Mouse (Mus musculus): ENCODE data around the gene Myo16. TPM values are rescaled to one million over a fixed set of nuclear protein-coding genes. Genes with fewer than 3 reads are reported as not detected.
A peak's percentile ranks its signal among the peaks of the same experiment; 100 is the strongest.

Gene Myo16
- polyA plus RNA-seq, 1 experiment = 0.66 TPM

- H3K27ac ChIP-seq (ENCODE audit: control insufficient read depth, insufficient read depth, low read length) = no peak overlapping the region
- H3K4me3 ChIP-seq (ENCODE audit: control insufficient read depth, insufficient read depth, low read length) = no peak overlapping the region
- peak; percentile 61 for DNase-seq
- H3K4me1 ChIP-seq (replicated peaks; ENCODE audit: control insufficient read depth, insufficient read depth, low read length) = no peaks in the 10 kb centered on the region
- H3K27me3 ChIP-seq (ENCODE audit: control insufficient read depth, insufficient read depth, low read length) = no peaks in the 10 kb centered on the region
- no peaks in the 10 kb centered on the region for H3K36me3 ChIP-seq (ENCODE audit: control insufficient read depth, insufficient read depth, low read length)
- WGBS = 26% methylated on average over 11 of the region's 11 CpGs
- TF ChIP-seq CTCF (IDR thresholded peaks at IDR 0.05; ENCODE audit: borderline replicate concordance, control insufficient read depth, extremely low read depth, insufficient read depth, low read length, poor library complexity) (peak; percentile 95), POLR2A (IDR thresholded peaks at IDR 0.05; ENCODE audit: control insufficient read depth, extremely low read depth, insufficient read depth, low read length, poor library complexity) (no peak)
Observed at GRCm38 (mm10) chr8:10438772-10439171, 285.1 kb downstream of the Myo16 start.

- no peaks in the 10 kb centered on the region for H3K4me1 ChIP-seq (replicated peaks; ENCODE audit: control insufficient read depth, insufficient read depth, low read length)
- no peak overlapping the region for H3K4me3 ChIP-seq (ENCODE audit: control insufficient read depth, insufficient read depth, low read length)
- no peak for DNase-seq
- no peak for TF ChIP-seq POLR2A (IDR thresholded peaks at IDR 0.05; ENCODE audit: control insufficient read depth, extremely low read depth, insufficient read depth, low read length, poor library complexity)
- TF ChIP-seq CTCF (IDR thresholded peaks at IDR 0.05; ENCODE audit: borderline replicate concordance, control insufficient read depth, extremely low read depth, insufficient read depth, low read length, poor library complexity) = no peak
- no peaks in the 10 kb centered on the region for H3K36me3 ChIP-seq (ENCODE audit: control insufficient read depth, insufficient read depth, low read length)
- no peaks in the 10 kb centered on the region for H3K27me3 ChIP-seq (ENCODE audit: control insufficient read depth, insufficient read depth, low read length)
- WGBS = 87% methylated on average over 16 of the region's 16 CpGs
- H3K27ac ChIP-seq (ENCODE audit: control insufficient read depth, insufficient read depth, low read length) = no peak overlapping the region
Observed at GRCm38 (mm10) chr8:10439595-10440453, 286.1 kb downstream of the Myo16 start.

- Histone ChIP-seq H3K36me3 (ENCODE audit: control insufficient read depth, insufficient read depth, low read length) (no peaks in the 10 kb centered on the region), H3K27ac (ENCODE audit: control insufficient read depth, insufficient read depth, low read length) (no peak overlapping the region), H3K4me3 (ENCODE audit: control insufficient read depth, insufficient read depth, low read length) (no peak overlapping the region), H3K4me1 (replicated peaks; ENCODE audit: control insufficient read depth, insufficient read depth, low read length) (no peaks in the 10 kb centered on the region), H3K27me3 (ENCODE audit: control insufficient read depth, insufficient read depth, low read length) (no peaks in the 10 kb centered on the region)
- WGBS = 76% methylated on average over 3 of the region's 3 CpGs
- no peak for DNase-seq
- no peak for TF ChIP-seq POLR2A (IDR thresholded peaks at IDR 0.05; ENCODE audit: control insufficient read depth, extremely low read depth, insufficient read depth, low read length, poor library complexity)
- no peak for TF ChIP-seq CTCF (IDR thresholded peaks at IDR 0.05; ENCODE audit: borderline replicate concordance, control insufficient read depth, extremely low read depth, insufficient read depth, low read length, poor library complexity)
Observed at GRCm38 (mm10) chr8:10442562-10442961, 288.9 kb downstream of the Myo16 start.

GRCm38 (mm10) chr8:10445011-10445410 is 291.3 kb downstream of the Myo16 start:
- Histone ChIP-seq H3K4me1 (replicated peaks; ENCODE audit: control insufficient read depth, insufficient read depth, low read length) (no peaks in the 10 kb centered on the region), H3K27me3 (ENCODE audit: control insufficient read depth, insufficient read depth, low read length) (no peaks in the 10 kb centered on the region; the same call in 1 of the 2 replicates), H3K36me3 (ENCODE audit: control insufficient read depth, insufficient read depth, low read length) (no peaks in the 10 kb centered on the region), H3K4me3 (ENCODE audit: control insufficient read depth, insufficient read depth, low read length) (no peak overlapping the region), H3K27ac (ENCODE audit: control insufficient read depth, insufficient read depth, low read length) (no peak overlapping the region)
- DNase-seq = no peak
- WGBS = 84% methylated on average over 7 of the region's 7 CpGs
- TF ChIP-seq POLR2A (IDR thresholded peaks at IDR 0.05; ENCODE audit: control insufficient read depth, extremely low read depth, insufficient read depth, low read length, poor library complexity) = no peak
- TF ChIP-seq CTCF (IDR thresholded peaks at IDR 0.05; ENCODE audit: borderline replicate concordance, control insufficient read depth, extremely low read depth, insufficient read depth, low read length, poor library complexity) = no peak

- H3K27ac ChIP-seq (ENCODE audit: control insufficient read depth, insufficient read depth, low read length) = no peak overlapping the region
- no peaks in the 10 kb centered on the region for H3K36me3 ChIP-seq (ENCODE audit: control insufficient read depth, insufficient read depth, low read length)
- H3K27me3 ChIP-seq (ENCODE audit: control insufficient read depth, insufficient read depth, low read length) = no peaks in the 10 kb centered on the region; the same call in 1 of the 2 replicates
- no peaks in the 10 kb centered on the region for H3K4me1 ChIP-seq (replicated peaks; ENCODE audit: control insufficient read depth, insufficient read depth, low read length)
- peak; percentile 3 for DNase-seq
- 7% methylated on average over 14 of the region's 14 CpGs for WGBS
- no peak overlapping the region for H3K4me3 ChIP-seq (ENCODE audit: control insufficient read depth, insufficient read depth, low read length)
- no peak for TF ChIP-seq CTCF (IDR thresholded peaks at IDR 0.05; ENCODE audit: borderline replicate concordance, control insufficient read depth, extremely low read depth, insufficient read depth, low read length, poor library complexity)
- TF ChIP-seq POLR2A (IDR thresholded peaks at IDR 0.05; ENCODE audit: control insufficient read depth, extremely low read depth, insufficient read depth, low read length, poor library complexity) = no peak
Observed at GRCm38 (mm10) chr8:10448545-10448944, 294.8 kb downstream of the Myo16 start.

- H3K4me1 ChIP-seq (replicated peaks; ENCODE audit: control insufficient read depth, insufficient read depth, low read length) = no peaks in the 10 kb centered on the region
- TF ChIP-seq CTCF (IDR thresholded peaks at IDR 0.05; ENCODE audit: borderline replicate concordance, control insufficient read depth, extremely low read depth, insufficient read depth, low read length, poor library complexity) (no peak), POLR2A (IDR thresholded peaks at IDR 0.05; ENCODE audit: control insufficient read depth, extremely low read depth, insufficient read depth, low read length, poor library complexity) (no peak)
- 94% methylated on average over 10 of the region's 10 CpGs for WGBS
- H3K4me3 ChIP-seq (ENCODE audit: control insufficient read depth, insufficient read depth, low read length) = no peak overlapping the region
- no peaks in the 10 kb centered on the region for H3K36me3 ChIP-seq (ENCODE audit: control insufficient read depth, insufficient read depth, low read length)
- no peak for DNase-seq
- H3K27ac ChIP-seq (ENCODE audit: control insufficient read depth, insufficient read depth, low read length) = no peak overlapping the region
- H3K27me3 ChIP-seq (ENCODE audit: control insufficient read depth, insufficient read depth, low read length) = no peaks in the 10 kb centered on the region; the same call in 1 of the 2 replicates
Observed at GRCm38 (mm10) chr8:10453046-10453445, 299.3 kb downstream of the Myo16 start.

All from thymus, adult 2 months (tissue).